Mouse (Mus musculus) hindbrain, embryonic 16.5 days (tissue): ENCODE measurements around the gene 1700020A23Rik. TPM values are rescaled to one million over a fixed set of nuclear protein-coding genes. Genes with fewer than 3 reads are reported as not detected.

Experiments used
- ATAC-seq: fragments of 200-750 bp; cut with Nextera tagmentation; 2 replicates; pipeline ENCODE4 v1.8.0; 2017; ENCODE audit warnings: moderate TSS enrichment, moderate library complexity
- H3K27ac ChIP-seq: fragments of 300-500 bp; sonication (generic); 2 replicates; pipeline ENCODE4 v1.5.1; 2014; ENCODE audit warnings: low read depth, mild to moderate bottlenecking, control low read depth, low read length, moderate library complexity
- H3K27me3 ChIP-seq: fragments of 300-500 bp; sonication (generic); replicated peaks from 2 replicates; pipeline ENCODE4 v1.6.1; 2014; ENCODE audit warnings: low read length; ENCODE audit not compliant: control insufficient read depth, insufficient read depth
- H3K36me3 ChIP-seq: fragments of 300-500 bp; sonication (generic); 2 replicates; pipeline ENCODE4 v1.6.1; 2014; ENCODE audit warnings: mild to moderate bottlenecking, low read length, moderate library complexity, mixed read lengths; ENCODE audit not compliant: control insufficient read depth, insufficient read depth
- H3K4me1 ChIP-seq: fragments of 300-500 bp; sonication (generic); 2 replicates; pipeline ENCODE4 v1.6.1; 2014; ENCODE audit warnings: low read depth, low read length; ENCODE audit not compliant: control insufficient read depth, insufficient read depth
- H3K4me2 ChIP-seq: fragments of 300-500 bp; sonication (generic); 2 replicates; pipeline ENCODE4 v1.6.1; 2014; ENCODE audit warnings: mild to moderate bottlenecking, low read length, control low read depth, moderate library complexity
- H3K4me3 ChIP-seq: fragments of 300-500 bp; sonication (generic); 2 replicates; pipeline ENCODE4 v1.5.1; 2014; ENCODE audit warnings: mild to moderate bottlenecking, low read length, control low read depth, moderate library complexity
- H3K9ac ChIP-seq: fragments of 300-500 bp; sonication (generic); 2 replicates; pipeline ENCODE4 v1.6.1; 2014; ENCODE audit warnings: low read depth, mild to moderate bottlenecking, control low read depth, low read length, moderate library complexity
- H3K9me3 ChIP-seq: fragments of 300-500 bp; sonication (generic); 2 replicates; pipeline ENCODE4 v1.6.1; 2014; ENCODE audit warnings: mild to moderate bottlenecking, low read length, moderate library complexity; ENCODE audit not compliant: control insufficient read depth
- WGBS: fragments of 180-500 bp; shearing (Covaris S2); extraction: QIAGEN DNeasy Blood & Tissue Kit; methylation state at CpG from one replicate; pipeline ENCODE4 v1.1.7; 2014; 5-methylcytosine and 5-hydroxymethylcytosine counted together
- polyA plus RNA-seq: library from polyadenylated mRNA; unstranded; fragments of >200 nt; fragmentation: Nextera tagmentation; extraction: Ambion mirVana; gene quantifications from 2 replicates; pipeline ENCODE4 v1.2.1, GENCODE M21; 2015

1700020A23Rik gene
- polyA plus RNA-seq, 1 experiment from 2014 or later: 0.30 TPM

DNA sequence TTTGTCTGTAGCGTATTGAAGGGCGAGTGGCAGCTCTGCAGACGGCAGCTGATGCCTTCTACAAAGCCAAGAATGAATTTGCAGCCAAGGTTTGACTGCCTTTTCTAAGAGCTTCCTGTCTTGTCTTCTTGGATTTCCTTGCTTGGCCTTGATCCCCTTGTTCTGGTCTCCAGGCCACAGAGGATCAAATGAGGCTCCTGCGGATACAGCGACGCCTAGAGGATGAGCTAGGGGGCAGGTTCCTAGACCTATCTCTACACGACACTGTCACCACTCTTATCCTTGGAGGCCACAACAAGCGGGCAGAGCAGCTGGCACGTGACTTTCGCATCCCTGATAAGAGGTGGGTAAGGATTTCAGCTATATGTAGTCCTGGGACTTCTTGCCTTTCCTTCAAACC lies 37.1 kb downstream of the 1700020A23Rik start:
- Histone ChIP-seq H3K4me1 (no peaks in the 10 kb centered on the region), H3K4me2 (no peak overlapping the region), H3K9ac (no peak overlapping the region), H3K27ac (no peak overlapping the region), H3K36me3 (peaks cover 41% of the 10 kb centered on the region), H3K27me3 (no peaks in the 10 kb centered on the region), H3K9me3 (no peaks in the 10 kb centered on the region), H3K4me3 (no peak overlapping the region)
- ATAC-seq: no peak
- WGBS: 83% methylated on average over 10 of the region's 10 CpGs

DNA sequence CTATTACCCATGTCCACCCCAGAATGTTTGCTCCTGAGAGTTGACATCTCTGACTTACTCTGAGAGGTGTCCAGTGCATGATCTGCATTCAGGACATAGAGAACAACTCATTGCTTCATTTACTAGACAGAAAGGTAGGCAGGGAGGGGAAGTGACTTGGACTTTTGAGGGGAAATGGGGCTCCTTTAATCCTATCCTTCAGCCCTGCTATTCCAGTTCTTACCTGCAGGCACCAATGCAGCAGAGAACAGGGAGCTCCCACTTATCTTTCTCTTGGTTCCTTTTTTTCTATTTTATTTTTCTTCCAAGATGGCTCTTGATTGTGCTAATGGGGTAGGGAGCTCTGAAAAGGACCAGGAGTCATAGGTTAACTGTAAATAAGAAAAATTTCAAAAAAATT lies 43.4 kb downstream of the 1700020A23Rik start:
- Histone ChIP-seq H3K36me3 (peaks cover 7% of the 10 kb centered on the region), H3K27me3 (no peaks in the 10 kb centered on the region), H3K4me2 (no peak overlapping the region), H3K4me3 (no peak overlapping the region), H3K27ac (no peak overlapping the region), H3K9ac (no peak overlapping the region), H3K9me3 (no peaks in the 10 kb centered on the region), H3K4me1 (peaks cover 20% of the 10 kb centered on the region)
- ATAC-seq: no peak

DNA sequence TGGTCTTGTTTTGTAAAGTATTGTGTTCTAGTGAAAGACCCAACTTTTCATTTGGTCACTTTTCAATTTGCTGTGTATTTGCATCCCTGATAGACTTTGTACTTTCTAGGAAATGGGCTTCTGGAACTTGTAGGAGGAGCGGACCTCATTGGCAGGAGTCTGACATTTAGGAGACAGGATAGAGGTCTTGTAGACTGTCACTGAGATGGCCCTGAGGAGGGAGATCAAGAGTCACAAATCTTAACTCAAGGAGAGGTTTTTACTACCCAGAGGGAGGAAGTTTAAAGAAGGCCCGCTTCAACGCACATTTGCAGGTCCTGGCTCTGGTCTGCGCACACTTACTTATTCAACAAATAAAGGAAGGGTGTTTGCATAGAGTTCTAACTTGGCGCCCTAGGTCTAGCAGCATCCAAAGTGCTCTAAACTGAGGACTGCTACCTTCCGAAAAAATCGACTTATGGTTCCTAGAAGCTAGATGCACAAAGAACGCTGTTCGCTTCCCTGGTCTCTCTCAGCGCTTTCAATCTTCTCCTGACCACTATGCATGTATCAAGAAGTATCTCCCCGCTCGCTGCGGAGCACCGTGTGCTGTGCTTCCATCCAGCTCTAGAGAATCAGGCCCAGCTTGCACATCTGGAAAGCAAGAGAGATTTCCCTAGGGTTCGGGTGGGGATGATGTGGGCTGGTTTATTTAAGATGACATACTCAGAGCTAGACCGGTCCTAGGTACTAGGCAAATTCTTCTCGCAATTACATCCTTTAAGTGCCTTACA lies 44.1 kb downstream of the 1700020A23Rik start:
- WGBS: 8% methylated on average over 17 of the region's 17 CpGs
- ATAC-seq: peak; percentile 22
- no peaks in the 10 kb centered on the region for H3K27me3 ChIP-seq
- H3K9me3 ChIP-seq: no peaks in the 10 kb centered on the region
- H3K36me3 ChIP-seq: 0 out of 2 replicates have a peak, but pooled peaks cover 2% of the 10 kb centered on the region
- H3K4me2 ChIP-seq: peak overlapping the region; percentile 82
- peak overlapping the region; percentile 96 for H3K4me3 ChIP-seq
- peak overlapping the region; percentile 97 for H3K9ac ChIP-seq
- peak overlapping the region; percentile 91 for H3K27ac ChIP-seq
- peaks cover 23% of the 10 kb centered on the region for H3K4me1 ChIP-seq

DNA sequence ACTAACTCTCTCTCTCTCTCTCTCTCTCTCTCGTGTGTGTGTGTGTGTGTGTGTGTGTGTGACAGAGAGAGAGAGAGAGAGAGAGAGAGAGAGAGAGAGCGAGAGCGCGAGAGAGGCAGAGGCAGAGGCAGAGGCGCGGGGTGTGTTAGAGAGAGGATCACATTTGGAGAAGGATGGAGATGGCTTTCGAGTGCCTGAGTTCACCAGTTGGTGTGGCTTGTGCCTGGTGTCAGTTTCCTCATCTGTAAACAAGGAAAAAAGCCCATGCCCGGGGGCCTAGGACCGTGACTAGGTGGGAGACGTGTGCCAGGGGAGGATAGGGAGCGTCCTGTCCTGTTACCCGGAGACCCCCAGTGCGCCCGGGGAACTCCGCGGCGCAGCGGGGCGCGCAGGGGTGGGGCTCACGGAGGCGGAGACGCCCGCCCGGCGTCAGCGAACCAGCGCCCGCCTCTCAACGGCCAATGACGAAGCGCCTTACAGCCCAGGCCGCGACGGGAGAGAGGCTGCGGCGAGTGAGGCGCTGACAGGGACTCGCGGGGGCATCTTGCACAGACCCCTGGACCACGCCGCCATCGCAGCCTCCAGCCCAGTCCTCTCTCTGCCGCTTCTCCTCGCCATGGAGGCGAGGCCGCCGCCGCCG lies 44.9 kb downstream of the 1700020A23Rik start, which contains the start of gene Ptpra:
Gene Ptpra, plus strand, starts transcription at position 485 of the 640 bp plus-strand sequence.
- Histone ChIP-seq H3K4me1 (peaks cover 27% of the 10 kb centered on the region), H3K9me3 (no peaks in the 10 kb centered on the region), H3K36me3 (no peaks in the 10 kb centered on the region), H3K4me2 (peak within 1 kb of the TSS; percentile 82), H3K27ac (peak within 1 kb of the TSS; percentile 91), H3K27me3 (no peaks in the 10 kb centered on the region), H3K9ac (peak within 1 kb of the TSS; percentile 97), H3K4me3 (peak within 1 kb of the TSS; percentile 96)
- peak; percentile 98 for ATAC-seq
- under 1% methylated on average over 40 of the region's 50 CpGs for WGBS

DNA sequence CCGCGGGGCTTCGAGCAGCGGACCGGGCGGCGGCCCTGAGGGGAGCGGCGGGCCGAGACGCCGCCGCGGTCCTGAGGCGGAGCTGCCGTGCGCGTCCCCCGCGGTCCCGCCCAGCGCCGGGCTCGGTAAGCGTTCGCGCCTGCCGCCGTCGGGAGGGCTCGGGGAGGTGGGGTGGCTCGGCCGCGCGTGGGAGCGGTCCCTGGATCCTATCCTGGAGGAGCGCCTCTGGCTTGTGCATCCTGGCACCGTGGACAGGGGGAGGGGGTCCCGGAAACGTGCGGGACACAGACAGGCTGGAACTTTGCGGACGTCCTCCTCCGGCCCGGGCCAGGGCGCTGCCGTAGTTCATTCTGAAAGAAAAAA lies 45.4 kb downstream of the 1700020A23Rik start:
- H3K27me3 ChIP-seq: no peaks in the 10 kb centered on the region
- H3K9ac ChIP-seq: peak overlapping the region; percentile 97
- peak; percentile 87 for ATAC-seq
- H3K4me1 ChIP-seq: peaks cover 27% of the 10 kb centered on the region
- peak overlapping the region; percentile 96 for H3K4me3 ChIP-seq
- WGBS: under 1% methylated on average over 25 of the region's 47 CpGs
- H3K9me3 ChIP-seq: no peaks in the 10 kb centered on the region
- no peaks in the 10 kb centered on the region for H3K36me3 ChIP-seq
- H3K4me2 ChIP-seq: peak overlapping the region; percentile 82
- H3K27ac ChIP-seq: peak overlapping the region; percentile 91

DNA sequence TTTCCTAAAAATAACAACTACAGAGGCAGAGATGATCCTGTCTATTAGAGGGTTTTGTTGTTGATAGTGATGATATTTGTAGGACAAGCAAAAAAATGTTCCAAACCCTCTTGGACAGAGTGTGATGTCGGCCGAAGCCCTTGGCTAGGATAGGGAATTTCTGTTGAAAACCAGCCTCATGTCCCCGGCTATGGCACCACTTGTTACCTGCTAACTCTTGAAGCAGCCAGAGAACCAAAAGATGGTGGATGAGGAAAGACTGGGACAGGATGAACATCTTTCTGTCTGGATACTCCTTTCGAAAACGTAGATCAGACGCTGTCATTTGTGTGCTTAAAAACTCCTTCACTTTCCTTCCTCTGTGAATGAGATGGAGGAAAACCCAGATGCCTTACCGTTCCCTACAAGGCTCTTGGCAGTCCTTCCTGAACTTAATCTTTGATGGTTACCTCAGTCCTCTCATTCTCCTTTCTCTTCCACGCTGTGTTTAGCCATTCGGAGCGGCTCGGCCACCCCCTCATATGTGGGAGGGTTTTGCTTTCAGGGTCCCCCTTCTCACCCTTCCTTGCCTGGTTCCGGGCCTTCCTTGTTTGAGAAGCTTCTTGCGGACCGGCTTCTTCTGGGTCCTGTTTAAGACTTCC lies 46.1 kb downstream of the 1700020A23Rik start:
- Histone ChIP-seq H3K4me2 (peak overlapping the region; percentile 82), H3K27ac (no peak overlapping the region; the same call in 1 of the 2 replicates), H3K27me3 (no peaks in the 10 kb centered on the region), H3K9ac (peak overlapping the region; percentile 97), H3K4me3 (peak overlapping the region; percentile 96), H3K4me1 (peaks cover 27% of the 10 kb centered on the region), H3K9me3 (no peaks in the 10 kb centered on the region), H3K36me3 (no peaks in the 10 kb centered on the region)
- no peak for ATAC-seq
- WGBS: 61% methylated on average over 14 of the region's 14 CpGs

DNA sequence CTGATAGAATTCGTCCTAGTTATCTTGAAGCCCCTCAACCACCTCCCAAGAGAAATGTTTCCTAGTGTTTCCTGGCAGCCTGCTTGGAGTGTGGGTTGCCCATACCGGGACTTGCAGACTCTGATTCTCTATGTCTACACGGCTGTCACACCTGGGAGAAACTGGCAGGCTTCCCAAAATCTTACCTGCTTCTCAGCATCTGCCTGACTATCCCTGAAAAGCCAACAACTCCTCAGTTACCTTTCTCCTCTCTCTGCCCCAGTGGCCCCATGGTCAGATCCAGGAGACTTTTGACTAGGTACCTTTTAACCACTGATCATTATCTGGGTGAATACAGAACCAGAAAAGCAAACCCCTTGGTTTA lies 46.6 kb downstream of the 1700020A23Rik start:
- peak overlapping the region; percentile 44 for H3K9ac ChIP-seq
- WGBS: 47% methylated on average over 3 of the region's 3 CpGs
- H3K4me3 ChIP-seq: peak overlapping the region; percentile 96
- H3K27ac ChIP-seq: no peak overlapping the region
- no peaks in the 10 kb centered on the region for H3K36me3 ChIP-seq
- no peaks in the 10 kb centered on the region for H3K9me3 ChIP-seq
- ATAC-seq: no peak
- H3K4me2 ChIP-seq: peak overlapping the region; percentile 82
- H3K27me3 ChIP-seq: no peaks in the 10 kb centered on the region
- H3K4me1 ChIP-seq: peaks cover 27% of the 10 kb centered on the region

DNA sequence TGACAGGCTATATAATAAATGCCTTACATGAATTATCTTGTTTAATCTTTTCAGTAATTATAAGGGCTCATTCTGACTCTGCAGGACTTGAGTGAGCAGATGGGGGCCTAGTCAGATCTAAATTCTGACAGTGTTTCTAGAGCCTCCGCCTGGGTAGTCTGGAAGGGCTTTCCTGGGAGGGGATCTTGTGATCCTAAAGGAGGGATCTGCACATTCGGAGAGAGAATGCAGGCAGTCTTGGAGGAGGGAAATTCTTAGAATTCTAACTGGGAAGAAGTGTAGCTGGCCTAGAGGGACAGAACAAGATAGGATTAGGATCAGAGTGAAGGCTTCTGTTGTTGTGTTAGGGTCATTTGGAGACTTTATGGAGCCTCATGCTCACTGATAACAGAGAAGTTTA lies 47.2 kb downstream of the 1700020A23Rik start:
- Histone ChIP-seq H3K4me1 (peaks cover 27% of the 10 kb centered on the region), H3K36me3 (no peaks in the 10 kb centered on the region), H3K27me3 (no peaks in the 10 kb centered on the region), H3K9ac (no peak overlapping the region; the same call in 1 of the 2 replicates), H3K9me3 (no peaks in the 10 kb centered on the region), H3K4me3 (no peak overlapping the region), H3K4me2 (no peak overlapping the region; the same call in 1 of the 2 replicates), H3K27ac (no peak overlapping the region)
- WGBS: 70% methylated on average over 2 of the region's 2 CpGs
- ATAC-seq: no peak

DNA sequence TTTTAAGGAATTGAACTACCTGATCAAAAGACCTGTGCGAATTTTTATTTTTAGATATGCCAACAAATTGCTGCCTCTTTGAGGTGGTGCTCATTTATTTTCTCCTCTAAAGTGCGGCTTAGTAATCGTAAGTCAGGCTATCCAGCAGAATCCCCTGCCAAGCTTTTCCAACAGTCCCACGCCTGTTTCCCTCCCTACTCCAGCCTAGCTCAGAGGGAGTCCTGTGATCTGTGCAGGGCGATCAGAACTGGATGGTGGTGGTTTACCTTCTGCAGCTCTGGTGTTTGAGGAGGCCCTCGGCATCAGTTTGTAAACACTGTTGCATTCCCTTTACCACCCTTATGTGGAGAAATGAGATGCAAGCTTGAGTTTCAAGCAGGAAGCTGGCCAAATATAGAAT lies 48.4 kb downstream of the 1700020A23Rik start:
- Histone ChIP-seq H3K4me2 (no peak overlapping the region), H3K9ac (no peak overlapping the region), H3K36me3 (no peaks in the 10 kb centered on the region), H3K9me3 (no peaks in the 10 kb centered on the region), H3K4me1 (peaks cover 27% of the 10 kb centered on the region), H3K27me3 (no peaks in the 10 kb centered on the region), H3K4me3 (no peak overlapping the region), H3K27ac (no peak overlapping the region)
- WGBS: 63% methylated on average over 6 of the region's 6 CpGs
- no peak for ATAC-seq
